Mouse (Mus musculus) forebrain, embryonic 11.5 days (tissue): ENCODE data around the gene Tnnt3. TPM values are rescaled to one million over a fixed set of nuclear protein-coding genes. Genes with fewer than 3 reads are reported as not detected.

ENCODE experiments used
- ATAC-seq: fragments of 200-750 bp; cut with Nextera tagmentation; replicated peaks from 2 replicates; pipeline ENCODE4 v1.8.0; 2017; ENCODE audit warnings: moderate TSS enrichment; ENCODE audit not compliant: low FRiP score
- DNase-seq: peaks from one replicate; pipeline ENCODE4 v3.0.0-alpha.2; 2017; ENCODE audit warnings: low spot score
- H3K27ac ChIP-seq: fragments of 300-500 bp; sonication (generic); 2 replicates; pipeline ENCODE4 v1.5.1; 2014; ENCODE audit warnings: low read depth, low read length
- H3K27me3 ChIP-seq: fragments of 300-500 bp; sonication (generic); 2 replicates; pipeline ENCODE4 v1.6.1; 2014; ENCODE audit warnings: mild to moderate bottlenecking, low read length, mixed read lengths; ENCODE audit not compliant: control insufficient read depth, insufficient read depth
- H3K36me3 ChIP-seq: fragments of 300-500 bp; sonication (generic); 2 replicates; pipeline ENCODE4 v1.6.1; 2014; ENCODE audit warnings: mild to moderate bottlenecking, low read length, moderate library complexity, mixed read lengths; ENCODE audit not compliant: control insufficient read depth, insufficient read depth
- H3K4me1 ChIP-seq: fragments of 300-500 bp; sonication (generic); replicated peaks from 2 replicates; pipeline ENCODE4 v1.6.1; 2014; ENCODE audit warnings: low read length, mixed read lengths; ENCODE audit not compliant: control insufficient read depth, insufficient read depth
- H3K4me2 ChIP-seq: fragments of 300-500 bp; sonication (generic); 2 replicates; pipeline ENCODE4 v1.6.1; 2014; ENCODE audit warnings: low read depth, mild to moderate bottlenecking, low read length, moderate library complexity, mixed read lengths; ENCODE audit not compliant: severe bottlenecking
- H3K4me3 ChIP-seq: fragments of 300-500 bp; sonication (generic); 2 replicates; pipeline ENCODE4 v1.5.1; 2014; ENCODE audit warnings: low read depth, low read length
- H3K9ac ChIP-seq: fragments of 300-500 bp; sonication (generic); 2 replicates; pipeline ENCODE4 v1.6.1; 2014; ENCODE audit warnings: low read length
- H3K9me3 ChIP-seq: fragments of 300-500 bp; sonication (generic); 2 replicates; pipeline ENCODE4 v1.6.1; 2016; ENCODE audit warnings: low read length, mixed read lengths; ENCODE audit not compliant: control insufficient read depth
- WGBS: fragments of 180-500 bp; shearing (Covaris S2); extraction: QIAGEN DNeasy Blood & Tissue Kit; methylation state at CpG from one replicate; pipeline ENCODE4 v1.1.7; 2014; 5-methylcytosine and 5-hydroxymethylcytosine counted together
- polyA plus RNA-seq: library from polyadenylated mRNA; unstranded; fragments of >200 nt; fragmentation: Nextera tagmentation; extraction: Ambion mirVana; gene quantifications from 2 replicates; pipeline ENCODE4 v1.2.1, GENCODE M21; 2014

The Tnnt3 gene
- polyA plus RNA-seq, 1 experiment from 2014 or later, result 1.0 TPM

- 0 out of 2 replicates have a peak overlapping the region, but pooled peaks have one; percentile 12 for H3K27ac ChIP-seq
- no peaks in the 10 kb centered on the region for H3K9me3 ChIP-seq
- no peak overlapping the region for H3K4me2 ChIP-seq
- H3K9ac ChIP-seq, result peak overlapping the region; percentile 37; the same call in 1 of the 2 replicates
- no peak overlapping the region for H3K4me3 ChIP-seq
- H3K36me3 ChIP-seq, result no peaks in the 10 kb centered on the region
- DNase-seq (peak; percentile 54), ATAC-seq (no peak)
- WGBS, result 42% methylated on average over 15 of the region's 15 CpGs
- no peaks in the 10 kb centered on the region for H3K27me3 ChIP-seq
- peaks cover 11% of the 10 kb centered on the region; the same call in 1 of the 2 replicates for H3K4me1 ChIP-seq
Observed at GRCm38 (mm10) chr7:142471884-142472570, 26.6 kb upstream of the Tnnt3 start.

GRCm38 (mm10) chr7:142472936-142473335 is 25.7 kb upstream of the Tnnt3 start:
- Histone ChIP-seq H3K4me1 (peaks cover 11% of the 10 kb centered on the region; the same call in 1 of the 2 replicates), H3K36me3 (no peaks in the 10 kb centered on the region), H3K27me3 (no peaks in the 10 kb centered on the region), H3K4me3 (no peak overlapping the region), H3K9me3 (no peaks in the 10 kb centered on the region), H3K9ac (no peak overlapping the region), H3K27ac (no peak overlapping the region), H3K4me2 (no peak overlapping the region)
- no peak for ATAC-seq
- WGBS, result 88% methylated on average over 4 of the region's 4 CpGs
- no peak for DNase-seq

- 88% methylated on average over 2 of the region's 2 CpGs for WGBS
- Histone ChIP-seq H3K9ac (no peak overlapping the region), H3K4me1 (peaks cover 11% of the 10 kb centered on the region; the same call in 1 of the 2 replicates), H3K4me3 (no peak overlapping the region), H3K27ac (no peak overlapping the region), H3K9me3 (no peaks in the 10 kb centered on the region), H3K36me3 (no peaks in the 10 kb centered on the region), H3K27me3 (no peaks in the 10 kb centered on the region), H3K4me2 (no peak overlapping the region)
- ATAC-seq (no peak), DNase-seq (no peak)
Observed at GRCm38 (mm10) chr7:142473476-142473875, 25.2 kb upstream of the Tnnt3 start.

GRCm38 (mm10) chr7:142474799-142475198 is 23.8 kb upstream of the Tnnt3 start:
- Histone ChIP-seq H3K9ac (no peak overlapping the region), H3K27ac (no peak overlapping the region), H3K36me3 (no peaks in the 10 kb centered on the region), H3K4me2 (no peak overlapping the region), H3K9me3 (no peaks in the 10 kb centered on the region), H3K4me1 (peaks cover 11% of the 10 kb centered on the region; the same call in 1 of the 2 replicates), H3K27me3 (no peaks in the 10 kb centered on the region), H3K4me3 (no peak overlapping the region)
- WGBS, result 86% methylated on average over 14 of the region's 14 CpGs
- peak; percentile 44 for DNase-seq
- no peak for ATAC-seq

DNA sequence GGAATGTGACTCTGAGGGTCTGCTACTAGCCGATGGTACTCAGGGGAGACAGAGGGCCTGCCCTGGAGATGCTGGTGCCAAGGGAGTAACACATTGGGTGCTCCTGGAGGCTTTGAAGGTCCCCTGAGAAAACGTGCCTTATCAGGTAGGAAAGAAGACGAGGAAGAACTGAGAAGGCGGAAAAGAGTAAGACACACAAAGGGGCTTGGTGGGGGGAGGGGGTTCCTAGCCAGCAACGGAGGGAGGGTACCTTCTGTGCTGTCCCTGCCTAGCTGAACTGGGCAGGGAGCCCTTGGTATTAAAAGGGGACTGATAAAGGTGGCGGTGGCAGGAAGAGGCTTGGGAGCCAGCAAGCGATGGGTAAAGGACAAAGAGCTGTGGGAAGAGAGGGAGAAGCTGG is 23.0 kb upstream of the Tnnt3 start:
- no peak overlapping the region for H3K27ac ChIP-seq
- no peak overlapping the region for H3K9ac ChIP-seq
- no peak for ATAC-seq
- H3K4me2 ChIP-seq, result no peak overlapping the region
- DNase-seq, result peak; percentile 38
- H3K9me3 ChIP-seq, result no peaks in the 10 kb centered on the region
- H3K27me3 ChIP-seq, result no peaks in the 10 kb centered on the region
- H3K36me3 ChIP-seq, result no peaks in the 10 kb centered on the region
- WGBS, result 62% methylated on average over 7 of the region's 7 CpGs
- H3K4me3 ChIP-seq, result no peak overlapping the region
- peaks cover 11% of the 10 kb centered on the region; the same call in 1 of the 2 replicates for H3K4me1 ChIP-seq

DNA sequence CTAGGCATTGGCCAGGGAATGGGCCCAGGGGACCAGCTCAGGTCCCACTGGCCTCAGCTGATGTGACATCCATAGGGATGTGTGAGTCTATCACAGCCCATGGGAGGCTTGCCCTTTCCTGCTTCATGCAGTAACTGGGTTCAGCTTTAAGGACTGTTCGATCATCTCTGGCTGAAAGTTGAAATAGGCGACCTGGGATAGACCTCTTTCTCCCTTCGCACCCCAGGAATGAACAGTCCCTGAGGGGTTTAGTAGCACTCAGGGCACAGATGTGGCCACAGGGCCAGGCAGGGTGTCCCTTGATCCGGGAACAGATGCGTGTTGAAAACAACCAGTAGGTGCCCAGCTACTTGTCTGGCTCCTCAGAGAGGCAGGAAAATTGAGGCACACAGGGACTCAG is 22.4 kb upstream of the Tnnt3 start:
- no peak overlapping the region for H3K4me3 ChIP-seq
- DNase-seq (no peak), ATAC-seq (no peak)
- H3K9ac ChIP-seq, result no peak overlapping the region
- no peak overlapping the region for H3K27ac ChIP-seq
- no peak overlapping the region for H3K4me2 ChIP-seq
- 83% methylated on average over 5 of the region's 5 CpGs for WGBS
- no peaks in the 10 kb centered on the region for H3K36me3 ChIP-seq
- H3K4me1 ChIP-seq, result peaks cover 8% of the 10 kb centered on the region; the same call in 1 of the 2 replicates
- no peaks in the 10 kb centered on the region for H3K9me3 ChIP-seq
- H3K27me3 ChIP-seq, result no peaks in the 10 kb centered on the region

GRCm38 (mm10) chr7:142476795-142477452 is 21.7 kb upstream of the Tnnt3 start:
- Histone ChIP-seq H3K36me3 (no peaks in the 10 kb centered on the region), H3K4me2 (no peak overlapping the region), H3K27me3 (no peaks in the 10 kb centered on the region), H3K9me3 (no peaks in the 10 kb centered on the region), H3K9ac (no peak overlapping the region), H3K27ac (no peak overlapping the region), H3K4me3 (no peak overlapping the region), H3K4me1 (peaks cover 10% of the 10 kb centered on the region)
- DNase-seq (no peak), ATAC-seq (no peak)
- WGBS, result 92% methylated on average over 13 of the region's 13 CpGs

DNA sequence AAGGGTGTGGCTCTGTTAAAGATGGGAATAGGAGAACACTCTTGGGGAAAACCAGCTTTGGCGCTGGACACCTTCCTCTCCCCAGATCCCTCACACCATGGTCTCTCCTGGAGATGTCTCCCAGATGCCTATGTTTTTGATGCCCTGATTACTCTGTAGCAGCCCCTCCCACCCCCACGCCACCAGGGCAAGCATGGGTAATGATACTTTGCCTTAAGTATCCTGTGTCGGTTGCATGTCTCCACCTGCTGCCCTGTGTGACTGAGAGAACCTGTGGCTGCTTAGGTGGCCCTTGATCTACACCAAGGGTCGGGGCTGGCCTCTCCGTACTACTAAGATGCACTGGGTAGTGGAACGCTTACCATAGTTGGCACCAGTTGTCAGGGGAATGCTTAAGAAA is 20.6 kb upstream of the Tnnt3 start:
- H3K27me3 ChIP-seq, result no peaks in the 10 kb centered on the region
- no peaks in the 10 kb centered on the region for H3K36me3 ChIP-seq
- H3K4me2 ChIP-seq, result no peak overlapping the region
- DNase-seq (no peak), ATAC-seq (no peak)
- 90% methylated on average over 6 of the region's 6 CpGs for WGBS
- H3K4me1 ChIP-seq, result peaks cover 16% of the 10 kb centered on the region
- H3K27ac ChIP-seq, result no peak overlapping the region
- no peaks in the 10 kb centered on the region for H3K9me3 ChIP-seq
- H3K4me3 ChIP-seq, result no peak overlapping the region
- no peak overlapping the region for H3K9ac ChIP-seq
